Comparison of ENCODE assay signal across 8 mouse cellular contexts in the genomic region with DNA sequence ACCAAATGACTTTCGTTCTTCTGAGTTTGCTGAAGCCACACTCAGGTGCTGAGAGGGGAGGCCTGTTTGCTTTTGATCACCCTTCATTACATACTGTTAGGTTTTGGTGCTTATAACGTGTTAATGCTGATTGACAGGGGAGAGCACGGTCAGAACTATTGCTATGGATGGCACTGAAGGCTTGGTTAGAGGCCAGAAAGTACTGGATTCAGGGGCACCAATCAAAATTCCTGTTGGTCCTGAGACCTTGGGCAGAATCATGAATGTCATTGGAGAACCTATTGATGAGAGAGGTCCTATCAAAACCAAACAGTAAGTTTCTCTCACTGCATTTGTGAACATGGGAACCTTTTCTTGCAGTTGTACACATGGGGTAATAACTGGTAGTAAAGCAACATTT. TPM values are rescaled to one million over a fixed set of nuclear protein-coding genes. Genes with fewer than 3 reads are reported as not detected.
DNase-seq lines count a peak whose midpoint lies in the region; ATAC-seq lines count a peak whose summit lies in the region.

No protein-coding gene starts in this region.

- peak; percentile 50 for DNase-seq in cerebellum, adult 9-10 months
- no peak for DNase-seq in cerebellum, postnatal 25 days
- DNase-seq in 3T3-L1 (ENCODE audit: low read depth, low spot score), result peak; percentile 44
- no peak for DNase-seq in right cerebral cortex, postnatal 25 days
- DNase-seq in adrenal gland, postnatal 25 days, result no peak
- DNase-seq in frontal cortex, adult 2 months (ENCODE audit: extremely low spot score in 1 of 2, low spot score in 1 of 2), result no peak

- H3K4me2 ChIP-seq in limb, embryonic 15.5 days, result peak overlapping the region; percentile 67

- H3K27me3 ChIP-seq in limb, embryonic 15.5 days, result no peaks in the 10 kb centered on the region

- H3K9ac ChIP-seq in limb, embryonic 15.5 days, result peak overlapping the region; percentile 97

- no peak overlapping the region for H3K27ac ChIP-seq in limb, embryonic 15.5 days

- WGBS in limb, embryonic 15.5 days, result 3% methylated on average over 3 of the region's 3 CpGs

- H3K4me3 ChIP-seq in limb, embryonic 15.5 days, result peak overlapping the region; percentile 94

- H3K36me3 ChIP-seq in limb, embryonic 15.5 days, result peaks cover 45% of the 10 kb centered on the region

- H3K9me3 ChIP-seq in limb, embryonic 15.5 days, result no peaks in the 10 kb centered on the region

- peaks cover 19% of the 10 kb centered on the region for H3K4me1 ChIP-seq in limb, embryonic 15.5 days

- ATAC-seq in erythroblast, adult 5-6 weeks (replicated peaks; ENCODE audit: low FRiP score, poor library complexity, severe bottlenecking), result peak; percentile 4; the same call in 1 of the 2 replicates
- no peak for ATAC-seq in limb, embryonic 15.5 days (ENCODE audit: insufficient number of reproducible peaks, low FRiP score, low TSS enrichment, low read depth)

RNA-seq across cellular contexts. Expression of a gene that starts 1.1 kb away (rescaled TPM):
- total RNA-seq in erythroblast, adult 5-6 weeks (2015; ENCODE audit: low replicate concordance), result 477 and 544 TPM in 2 replicates
- 410 and 537 TPM in 2 replicates for total RNA-seq in erythroblast, adult 5-6 weeks (2017; ENCODE audit: low replicate concordance)
- polyA plus RNA-seq in limb, embryonic 15.5 days (2015; fragmentation: Nextera tagmentation; extraction: Ambion mirVana), result 1,886 and 2,113 TPM in 2 replicates
- total RNA-seq in adrenal gland, postnatal 25 days (2021), result 2,437 and 2,492 TPM in 2 replicates
- 1,563 and 1,614 TPM in 2 replicates for polyA plus RNA-seq in frontal cortex, adult 2 months (2012; rRNA removed)

RNA-seq across cellular contexts. Expression of a gene that starts 7.2 kb away (rescaled TPM):
- 80.3 and 86.5 TPM in 2 replicates for total RNA-seq in erythroblast, adult 5-6 weeks (2015; ENCODE audit: low replicate concordance)
- 71.0 and 73.5 TPM in 2 replicates for total RNA-seq in erythroblast, adult 5-6 weeks (2017; ENCODE audit: low replicate concordance)
- polyA plus RNA-seq in limb, embryonic 15.5 days (2015; fragmentation: Nextera tagmentation; extraction: Ambion mirVana), result 10.4 TPM in 2 replicates
- 52.2 and 73.2 TPM in 2 replicates for total RNA-seq in adrenal gland, postnatal 25 days (2021)
- 36.0 TPM in 2 replicates for polyA plus RNA-seq in frontal cortex, adult 2 months (2012; rRNA removed)

RNA-seq across cellular contexts. Expression of a gene that starts 25.4 kb away (rescaled TPM):
- 44.0 and 46.6 TPM in 2 replicates for total RNA-seq in erythroblast, adult 5-6 weeks (2015; ENCODE audit: low replicate concordance)
- 65.1 and 65.8 TPM in 2 replicates for total RNA-seq in erythroblast, adult 5-6 weeks (2017; ENCODE audit: low replicate concordance)
- polyA plus RNA-seq in limb, embryonic 15.5 days (2015; fragmentation: Nextera tagmentation; extraction: Ambion mirVana), result 402 and 459 TPM in 2 replicates
- 167 and 204 TPM in 2 replicates for total RNA-seq in adrenal gland, postnatal 25 days (2021)
- polyA plus RNA-seq in frontal cortex, adult 2 months (2012; rRNA removed), result 80.8 and 83.1 TPM in 2 replicates

RNA-seq across cellular contexts. Expression of a gene that starts 48.8 kb away (rescaled TPM):
- total RNA-seq in erythroblast, adult 5-6 weeks (2015; ENCODE audit: low replicate concordance), result 219 and 262 TPM in 2 replicates
- 350 and 361 TPM in 2 replicates for total RNA-seq in erythroblast, adult 5-6 weeks (2017; ENCODE audit: low replicate concordance)
- 697 and 704 TPM in 2 replicates for polyA plus RNA-seq in limb, embryonic 15.5 days (2015; fragmentation: Nextera tagmentation; extraction: Ambion mirVana)
- total RNA-seq in adrenal gland, postnatal 25 days (2021), result 566 and 612 TPM in 2 replicates
- polyA plus RNA-seq in frontal cortex, adult 2 months (2012; rRNA removed), result 238 and 244 TPM in 2 replicates

Comparison
In these comparisons a context has a peak if more than half of its experiments do, and no peak if none do; other contexts are left out.
1. DNase-seq: peak in cerebellum, adult 9-10 months (single experiment) and 3T3-L1 (single experiment); none in cerebellum, postnatal 25 days (0 of 2), right cerebral cortex, postnatal 25 days (single experiment), adrenal gland, postnatal 25 days (single experiment) and frontal cortex, adult 2 months (0 of 2).